ENCODE assay signal across 8 mouse cellular contexts in the genomic region with DNA sequence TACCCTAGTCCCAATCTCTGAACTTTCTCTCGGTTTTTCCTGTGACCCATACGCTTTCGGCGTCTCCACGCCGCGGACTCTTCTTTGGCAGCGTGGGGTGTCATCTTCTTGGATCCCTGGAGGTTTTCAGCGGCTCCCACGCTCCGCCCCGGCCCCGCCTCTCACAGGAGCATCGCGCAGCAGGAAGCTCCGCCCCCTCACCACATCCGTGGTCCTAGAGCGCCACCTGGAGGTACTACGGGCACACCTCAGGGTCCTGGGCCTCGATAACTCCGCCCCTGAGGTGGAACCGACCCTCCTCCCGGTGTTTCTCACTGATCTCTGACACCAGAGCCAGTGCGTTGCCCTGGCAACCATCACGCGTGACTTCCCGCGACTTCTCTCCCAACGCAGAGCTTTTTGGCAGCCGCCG. TPM values are rescaled to one million over a fixed set of nuclear protein-coding genes. Genes with fewer than 3 reads are reported as not detected.
A peak's percentile ranks its signal among the peaks of the same experiment; 100 is the strongest.
DNase-seq lines count a peak whose midpoint lies in the region; ATAC-seq and TF ChIP-seq lines count a peak whose summit lies in the region.

No protein-coding gene starts in this region.

- H3K36me3 ChIP-seq in heart, embryonic 15.5 days: peaks cover 5% of the 10 kb centered on the region; the same call in 1 of the 2 replicates
- H3K36me3 ChIP-seq in liver, embryonic 14.5 days (replicated peaks; ENCODE audit: control insufficient read depth, insufficient read depth, low read depth): no peaks in the 10 kb centered on the region
- H3K36me3 ChIP-seq in neural tube, embryonic 11.5 days (ENCODE audit: control insufficient read depth, insufficient read depth, low read length): no peaks in the 10 kb centered on the region
- no peaks in the 10 kb centered on the region for H3K36me3 ChIP-seq in stomach, postnatal 0 days (ENCODE audit: control insufficient read depth, insufficient read depth, low read length)

- H3K27ac ChIP-seq in brown adipose tissue, adult 24 weeks (replicated peaks; ENCODE audit: low read depth, low read length): peak overlapping the region; percentile 90
- H3K27ac ChIP-seq in heart, embryonic 15.5 days: peak overlapping the region; percentile 77
- no peak overlapping the region for H3K27ac ChIP-seq in liver, embryonic 14.5 days
- no peak overlapping the region for H3K27ac ChIP-seq in neural tube, embryonic 11.5 days (ENCODE audit: low read depth, low read length)
- peak overlapping the region; percentile 72 for H3K27ac ChIP-seq in stomach, postnatal 0 days (replicated peaks)

- H3K4me2 ChIP-seq in heart, embryonic 15.5 days: peak overlapping the region; percentile 88
- H3K4me2 ChIP-seq in liver, embryonic 14.5 days (ENCODE audit: low read depth): peak overlapping the region; percentile 69
- H3K4me2 ChIP-seq in neural tube, embryonic 11.5 days (ENCODE audit: low read depth): peak overlapping the region; percentile 94
- H3K4me2 ChIP-seq in stomach, postnatal 0 days (replicated peaks; ENCODE audit: low read depth): peak overlapping the region; percentile 69

- H3K4me3 ChIP-seq in brown adipose tissue, adult 24 weeks (ENCODE audit: insufficient read depth, low read depth, low read length): peak overlapping the region; percentile 58
- H3K4me3 ChIP-seq in heart, embryonic 15.5 days: peak overlapping the region; percentile 50
- peak overlapping the region; percentile 35 to 42 for H3K4me3 ChIP-seq in liver, embryonic 14.5 days (ENCODE audit: insufficient read depth in 1 of 2, low read depth in 2 of 2, low read length in 2 of 2)
- H3K4me3 ChIP-seq in neural tube, embryonic 11.5 days (ENCODE audit: low read depth, low read length): peak overlapping the region; percentile 45
- H3K4me3 ChIP-seq in stomach, postnatal 0 days (ENCODE audit: low read depth, low read length): peak overlapping the region; percentile 44

- peak; percentile 97 for TF ChIP-seq CTCF in liver, embryonic 14.5 days (IDR thresholded peaks at IDR 0.05; ENCODE audit: low read depth)
- TF ChIP-seq CTCF in stomach, postnatal 0 days (IDR thresholded peaks at IDR 0.05; ENCODE audit: low read depth): peak; percentile 99

- H3K9me3 ChIP-seq in heart, embryonic 15.5 days (replicated peaks): no peaks in the 10 kb centered on the region
- no peaks in the 10 kb centered on the region for H3K9me3 ChIP-seq in liver, embryonic 14.5 days (ENCODE audit: control insufficient read depth, low read length)
- H3K9me3 ChIP-seq in neural tube, embryonic 11.5 days (ENCODE audit: control insufficient read depth, low read length): no peaks in the 10 kb centered on the region
- H3K9me3 ChIP-seq in stomach, postnatal 0 days (ENCODE audit: control insufficient read depth, low read length): no peaks in the 10 kb centered on the region

- peak; percentile 86 for ATAC-seq in heart, embryonic 15.5 days (replicated peaks; ENCODE audit: insufficient number of reproducible peaks, insufficient read depth, low FRiP score, low read depth)
- ATAC-seq in liver, embryonic 14.5 days (ENCODE audit: insufficient read depth): peak; percentile 82
- peak; percentile 84 for ATAC-seq in neural tube, embryonic 11.5 days (ENCODE audit: insufficient read depth, low FRiP score, low TSS enrichment)
- peak; percentile 88 for ATAC-seq in stomach, postnatal 0 days (ENCODE audit: low FRiP score, low TSS enrichment)

- DNase-seq in CD4-positive, CD25-positive, alpha-beta regulatory T cell, adult 2 months (ENCODE audit: low read depth, low spot score): peak; percentile 98
- DNase-seq in fibroblast of lung, adult 2 months (ENCODE audit: low read depth): peak; percentile 88
- DNase-seq in kidney, postnatal 25 days: peak; percentile 97 to 98
- peak; percentile 74 to 79 (median 75) for DNase-seq in liver, embryonic 14.5 days (ENCODE audit: low read depth in 3 of 3, low spot score in 3 of 3)
- peak; percentile 97 for DNase-seq in neural tube, embryonic 11.5 days (ENCODE audit: low spot score)
- peak; percentile 92 for DNase-seq in stomach, postnatal 0 days (ENCODE audit: low spot score)

- no peak for TF ChIP-seq EP300 in liver, embryonic 14.5 days (IDR thresholded peaks at IDR 0.05; ENCODE audit: low read depth)
- no peak for TF ChIP-seq EP300 in stomach, postnatal 0 days (optimal IDR thresholded peaks at IDR 0.05)

- WGBS in heart, embryonic 15.5 days: under 1% methylated on average over 31 of the region's 31 CpGs
- under 1% methylated on average over 31 of the region's 31 CpGs for WGBS in liver, embryonic 14.5 days (ENCODE audit: insufficient replicate concordance)
- WGBS in neural tube, embryonic 11.5 days: under 1% methylated on average over 31 of the region's 31 CpGs
- WGBS in stomach, postnatal 0 days: 0% methylated on average over 30 of the region's 31 CpGs

- H3K27me3 ChIP-seq in heart, embryonic 15.5 days: no peaks in the 10 kb centered on the region; the same call in 1 of the 2 replicates
- no peaks in the 10 kb centered on the region for H3K27me3 ChIP-seq in liver, embryonic 14.5 days (ENCODE audit: control insufficient read depth, insufficient read depth, low read length)
- H3K27me3 ChIP-seq in neural tube, embryonic 11.5 days (ENCODE audit: control insufficient read depth, insufficient read depth, low read length): no peaks in the 10 kb centered on the region
- H3K27me3 ChIP-seq in stomach, postnatal 0 days (ENCODE audit: control insufficient read depth, insufficient read depth, low read length): no peaks in the 10 kb centered on the region

- H3K4me1 ChIP-seq in brown adipose tissue, adult 24 weeks (ENCODE audit: control insufficient read depth, insufficient read depth, insufficient read length, low read length): peaks cover 7% of the 10 kb centered on the region
- peaks cover 36% of the 10 kb centered on the region for H3K4me1 ChIP-seq in heart, embryonic 15.5 days (replicated peaks)
- no peaks in the 10 kb centered on the region for H3K4me1 ChIP-seq in liver, embryonic 14.5 days (replicated peaks; ENCODE audit: control insufficient read depth in 2 of 2, insufficient read depth in 2 of 2, low read length in 1 of 2)
- peaks cover 21% of the 10 kb centered on the region for H3K4me1 ChIP-seq in neural tube, embryonic 11.5 days (ENCODE audit: control insufficient read depth, insufficient read depth, low read length)
- peaks cover 3% of the 10 kb centered on the region for H3K4me1 ChIP-seq in stomach, postnatal 0 days (replicated peaks; ENCODE audit: control insufficient read depth, insufficient read depth)

- peak overlapping the region; percentile 41; the same call in 1 of the 2 replicates for H3K9ac ChIP-seq in heart, embryonic 15.5 days
- no peak overlapping the region for H3K9ac ChIP-seq in liver, embryonic 14.5 days (replicated peaks)
- H3K9ac ChIP-seq in neural tube, embryonic 11.5 days (ENCODE audit: low read length): peak overlapping the region; percentile 33
- H3K9ac ChIP-seq in stomach, postnatal 0 days (ENCODE audit: low read length): peak overlapping the region; percentile 56

RNA-seq across cellular contexts. Expression of a gene that starts 12.2 kb away (rescaled TPM):
- polyA plus RNA-seq in brown adipose tissue, adult 24 weeks (2012; ENCODE audit: insufficient read depth, insufficient read length, missing spikeins): 55.7 and 98.7 TPM in 2 replicates
- polyA plus RNA-seq in heart, embryonic 15.5 days (2015; fragmentation: Nextera tagmentation; extraction: Ambion mirVana): 120 and 122 TPM in 2 replicates
- polyA plus RNA-seq in liver, embryonic 14.5 days (2012; rRNA removed): 7.9 and 8.7 TPM in 2 replicates
- 18.6 and 18.8 TPM in 2 replicates for polyA plus RNA-seq in liver, embryonic 14.5 days (2014; fragmentation: Nextera tagmentation; extraction: Ambion mirVana)
- 44.8 and 46.5 TPM in 2 replicates for polyA plus RNA-seq in neural tube, embryonic 11.5 days (2014; fragmentation: Nextera tagmentation; extraction: Ambion mirVana)
- 84.7 and 95.1 TPM in 2 replicates for polyA plus RNA-seq in stomach, postnatal 0 days (2015; fragmentation: Nextera tagmentation; extraction: Ambion mirVana)

RNA-seq across cellular contexts. Expression of a gene that starts 32.1 kb away (rescaled TPM):
- 333 and 448 TPM in 2 replicates for polyA plus RNA-seq in brown adipose tissue, adult 24 weeks (2012; ENCODE audit: insufficient read depth, insufficient read length, missing spikeins)
- polyA plus RNA-seq in heart, embryonic 15.5 days (2015; fragmentation: Nextera tagmentation; extraction: Ambion mirVana): 75.3 and 79.0 TPM in 2 replicates
- 14.4 and 15.2 TPM in 2 replicates for polyA plus RNA-seq in liver, embryonic 14.5 days (2012; rRNA removed)
- polyA plus RNA-seq in liver, embryonic 14.5 days (2014; fragmentation: Nextera tagmentation; extraction: Ambion mirVana): 9.6 and 10.1 TPM in 2 replicates
- 45.4 and 46.8 TPM in 2 replicates for polyA plus RNA-seq in neural tube, embryonic 11.5 days (2014; fragmentation: Nextera tagmentation; extraction: Ambion mirVana)
- 32.4 and 35.6 TPM in 2 replicates for polyA plus RNA-seq in stomach, postnatal 0 days (2015; fragmentation: Nextera tagmentation; extraction: Ambion mirVana)

RNA-seq across cellular contexts. Expression of a gene that starts 54.4 kb away (rescaled TPM):
- polyA plus RNA-seq in brown adipose tissue, adult 24 weeks (2012; ENCODE audit: insufficient read depth, insufficient read length, missing spikeins): 19.5 and 27.2 TPM in 2 replicates
- polyA plus RNA-seq in heart, embryonic 15.5 days (2015; fragmentation: Nextera tagmentation; extraction: Ambion mirVana): 45.2 and 58.7 TPM in 2 replicates
- 14.2 and 20.1 TPM in 2 replicates for polyA plus RNA-seq in liver, embryonic 14.5 days (2012; rRNA removed)
- 34.1 and 36.4 TPM in 2 replicates for polyA plus RNA-seq in liver, embryonic 14.5 days (2014; fragmentation: Nextera tagmentation; extraction: Ambion mirVana)
- polyA plus RNA-seq in neural tube, embryonic 11.5 days (2014; fragmentation: Nextera tagmentation; extraction: Ambion mirVana): 92.7 and 93.1 TPM in 2 replicates
- polyA plus RNA-seq in stomach, postnatal 0 days (2015; fragmentation: Nextera tagmentation; extraction: Ambion mirVana): 61.7 and 64.9 TPM in 2 replicates

Comparison
In these comparisons a context has a peak if more than half of its experiments do, and no peak if none do; other contexts are left out.
1. H3K27ac ChIP-seq: peak in brown adipose tissue, adult 24 weeks (single experiment), heart, embryonic 15.5 days (single experiment) and stomach, postnatal 0 days (single experiment); none in liver, embryonic 14.5 days (single experiment) and neural tube, embryonic 11.5 days (single experiment).
2. Peak in every context shown above with its lines, with median percentiles within 50 percentile points of each other: DNase-seq, H3K4me3 ChIP-seq, ATAC-seq and H3K4me2 ChIP-seq.